Mouse (Mus musculus): ENCODE results near the gene Spop. TPM values are rescaled to one million over a fixed set of nuclear protein-coding genes. Genes with fewer than 3 reads are reported as not detected.
"Not testable (repeated sequence)": the region's sequence is repeated elsewhere in the genome, so short reads cannot be mapped to it uniquely, and the experiment has no call there.

Gene Spop
- total RNA-seq, 2 experiments from 2014 or later = 174 to 181 TPM

DNA sequence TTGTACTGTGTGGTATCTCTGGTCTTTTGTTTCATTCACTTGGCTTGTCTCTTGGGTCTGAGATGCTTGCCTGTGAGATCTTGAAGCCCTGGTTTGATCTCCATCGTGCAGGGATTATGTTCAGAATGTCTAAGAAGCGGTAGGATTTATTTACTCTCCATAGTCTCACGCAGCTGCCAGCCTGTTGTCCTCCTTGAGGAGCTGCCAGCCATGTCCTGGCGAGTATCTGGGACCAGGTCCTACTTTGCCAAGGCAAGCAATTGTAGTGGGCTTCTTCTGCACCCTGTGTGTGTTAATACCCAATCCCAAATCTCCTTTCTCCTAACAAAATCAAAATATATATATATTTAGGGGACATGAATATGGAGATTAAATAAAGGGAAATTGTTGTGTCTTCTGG is 79.1 kb downstream of the Spop start:
- no peak for DNase-seq (ENCODE audit: low spot score in 2 of 2)

DNA sequence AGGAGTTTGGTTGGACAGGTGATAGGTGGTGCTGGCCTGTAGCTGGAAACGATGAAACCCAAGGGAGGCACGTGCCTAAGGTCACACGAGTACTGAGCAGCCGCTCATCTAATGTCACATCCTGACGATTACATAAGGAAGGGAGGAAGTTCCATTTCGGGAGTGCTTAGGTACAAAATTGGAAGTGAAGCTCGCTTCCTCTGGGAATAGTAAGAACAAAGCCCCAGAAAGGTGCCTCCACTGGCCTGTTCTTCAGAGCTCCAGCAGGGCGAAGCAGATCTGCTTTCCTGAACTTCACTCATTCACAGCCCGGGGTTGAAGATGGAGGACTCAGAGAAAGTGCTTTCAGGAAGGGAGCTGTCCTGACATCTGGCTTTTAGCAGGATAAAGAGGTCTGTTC is 80.1 kb downstream of the Spop start:
- no peak for DNase-seq (ENCODE audit: low spot score in 2 of 2)

DNA sequence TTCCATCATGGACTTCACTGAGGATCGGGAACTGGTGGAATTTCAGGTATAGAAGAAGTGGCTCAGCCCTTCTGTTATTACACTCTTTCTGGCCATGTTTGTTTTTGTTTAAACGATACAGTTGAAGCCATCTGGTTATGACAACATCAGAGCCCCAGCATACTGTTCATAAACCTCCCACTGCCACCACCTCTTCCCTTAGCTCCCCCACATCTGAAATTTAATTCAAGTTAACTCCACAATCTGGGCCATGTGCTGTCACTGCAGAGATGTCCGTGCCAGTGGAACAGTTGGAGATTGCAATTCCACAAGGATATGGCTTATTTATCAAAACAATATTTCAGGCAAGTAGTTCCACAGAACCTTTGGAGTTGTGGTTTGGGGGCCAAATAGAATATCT is 80.5 kb downstream of the Spop start:
- peak; percentile 66 to 87 for DNase-seq (ENCODE audit: low spot score in 2 of 2)

DNA sequence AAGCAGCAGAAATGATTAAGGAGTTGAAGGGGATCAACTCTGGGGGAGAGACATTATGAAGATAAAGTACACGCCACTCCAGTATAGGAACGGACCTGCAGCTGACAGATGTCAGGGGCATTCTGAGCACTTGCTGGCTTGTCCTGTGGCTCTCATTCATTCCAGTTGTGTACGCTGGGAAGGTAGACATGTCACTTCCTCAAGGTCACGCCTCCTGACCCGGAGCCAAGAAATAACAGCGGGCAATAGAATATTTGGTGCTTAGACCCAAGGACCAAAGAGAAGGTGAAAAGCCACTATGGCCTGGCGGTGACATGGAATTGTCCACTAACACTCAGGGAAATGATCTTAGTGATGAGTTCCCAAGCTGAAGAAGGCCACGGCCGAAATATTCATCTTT is 82.0 kb downstream of the Spop start:
- DNase-seq (ENCODE audit: low spot score in 2 of 2) = no peak

- no peak for DNase-seq (ENCODE audit: low spot score in 2 of 2)
These were observed 84.0 kb downstream of the Spop start for GRCm38 (mm10) chr11:95497921-95498320.

GRCm38 (mm10) chr11:95500412-95500811 is 86.5 kb downstream of the Spop start:
- DNase-seq (ENCODE audit: low spot score in 2 of 2) = no peak

GRCm38 (mm10) chr11:95500836-95501235 is 87.0 kb downstream of the Spop start:
- DNase-seq (ENCODE audit: low spot score in 2 of 2) = no peak

DNA sequence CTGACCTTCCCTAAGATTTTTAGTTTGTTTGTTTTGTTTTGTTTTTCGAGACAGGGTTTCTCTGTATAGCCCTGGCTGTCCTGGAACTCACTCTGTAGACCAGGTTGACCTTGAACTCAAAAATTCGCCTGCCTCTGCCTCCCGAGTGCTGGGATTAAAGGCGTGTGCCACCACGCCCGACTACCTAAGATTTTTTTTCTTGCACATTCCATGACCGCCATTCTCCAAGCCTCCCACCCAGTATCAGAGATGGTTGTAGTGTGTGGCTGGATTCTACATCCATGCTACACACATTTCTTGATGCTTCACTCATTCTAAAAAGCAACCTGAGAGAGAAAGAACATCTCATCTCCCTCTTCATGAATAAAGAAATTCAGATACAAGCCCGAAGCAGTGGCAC is 87.9 kb downstream of the Spop start:
- DNase-seq (ENCODE audit: low spot score in 2 of 2) = not testable (repeated sequence)

DNA sequence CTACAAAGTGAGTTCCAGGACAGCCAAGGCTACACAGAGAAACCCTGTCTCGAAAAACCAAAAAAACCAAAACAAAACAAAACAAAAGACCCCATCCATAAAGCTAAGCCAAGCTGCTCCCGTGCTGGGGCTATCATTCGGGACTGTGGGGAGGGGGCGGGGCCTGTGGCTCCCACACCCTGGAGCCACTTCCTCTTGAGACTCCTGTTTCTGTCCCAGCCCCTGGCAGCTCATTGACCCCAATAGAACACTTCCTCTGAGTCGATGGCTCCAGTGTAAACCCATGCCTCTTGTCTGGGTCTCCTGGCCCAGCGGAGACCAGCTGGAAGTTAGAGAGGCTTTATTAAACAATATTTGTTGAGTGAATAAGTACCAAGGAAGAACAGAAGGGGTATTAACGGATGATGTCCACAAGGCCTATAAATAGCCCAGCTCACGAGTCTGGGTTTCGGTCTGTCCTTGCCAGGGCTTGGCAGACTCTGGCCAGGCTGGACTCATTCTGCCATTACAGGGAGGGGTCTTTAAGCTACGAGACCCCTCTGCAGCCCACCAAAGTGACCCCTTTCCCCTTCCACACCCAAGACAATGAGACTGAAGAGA is 89.8 kb downstream of the Spop start:
- DNase-seq (ENCODE audit: low spot score in 2 of 2) = no peak

- no peak for DNase-seq (ENCODE audit: low spot score in 2 of 2)
These were observed 90.4 kb downstream of the Spop start for GRCm38 (mm10) chr11:95504271-95504731.

DNA sequence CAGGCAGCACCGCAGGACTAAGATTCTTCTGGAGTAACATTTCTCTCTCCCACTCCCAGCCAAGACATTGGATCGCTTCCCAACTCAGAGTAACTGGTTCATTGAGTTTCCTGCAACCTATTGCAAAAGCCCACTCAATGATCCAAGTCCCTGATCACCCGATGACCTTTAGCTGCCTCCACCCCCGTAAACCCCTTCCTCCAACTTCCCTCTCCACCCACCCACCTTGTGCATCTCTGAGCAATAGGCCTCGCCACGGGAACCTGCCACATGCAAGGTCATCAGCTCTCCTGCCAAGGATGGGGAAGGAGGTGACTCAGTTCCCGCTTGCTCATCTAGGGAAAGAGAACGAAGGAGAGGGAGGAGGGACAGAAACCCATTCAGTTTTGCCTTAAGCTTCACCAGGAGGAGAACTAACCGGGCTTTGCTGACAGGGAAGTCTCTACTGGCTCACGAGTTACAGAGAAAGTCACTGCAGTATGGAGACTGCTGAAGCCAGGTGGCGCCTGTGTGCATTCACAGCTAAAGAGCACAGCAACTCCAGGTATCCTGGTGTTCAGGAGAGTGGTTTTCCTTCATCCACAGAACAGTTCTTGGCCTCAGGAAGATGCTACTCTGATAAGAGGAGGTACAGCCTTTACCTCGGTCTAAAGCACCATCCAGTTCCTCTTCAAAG is 93.3 kb downstream of the Spop start:
- DNase-seq (ENCODE audit: low spot score in 2 of 2) = no peak

GRCm38 (mm10) chr11:95507785-95508184 is 93.9 kb downstream of the Spop start:
- no peak for DNase-seq (ENCODE audit: low spot score in 2 of 2)

GRCm38 (mm10) chr11:95508211-95508926 is 94.5 kb downstream of the Spop start:
- no peak for DNase-seq (ENCODE audit: low spot score in 2 of 2)

DNA sequence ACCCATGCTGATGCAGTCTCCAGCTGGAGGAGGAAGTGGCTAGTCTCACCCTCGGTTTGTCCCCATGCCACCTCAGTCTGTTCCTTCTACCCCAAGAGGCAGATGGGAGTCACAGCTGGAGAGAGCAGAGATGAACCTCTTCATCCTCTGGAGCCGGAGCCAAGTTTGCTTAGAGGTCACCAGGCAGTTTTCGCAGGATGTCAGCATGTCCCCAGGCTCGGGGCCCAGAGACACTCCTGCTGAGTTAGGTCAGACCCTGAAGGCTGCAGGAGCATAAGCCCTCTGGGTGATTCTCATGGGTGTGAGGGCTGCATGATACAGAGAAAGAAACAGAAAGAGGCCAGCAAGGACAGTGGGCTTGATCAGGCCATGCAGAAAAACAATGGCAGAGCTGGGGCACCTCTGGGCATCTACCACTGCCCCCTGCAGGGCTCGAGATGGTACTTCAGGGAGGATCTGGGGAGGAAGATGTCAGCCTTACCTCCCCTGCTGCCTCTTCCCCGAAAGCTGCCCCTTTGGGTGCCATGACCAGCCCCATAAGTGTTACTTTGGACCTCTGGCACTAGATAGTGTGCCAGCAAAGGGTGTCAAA is 95.3 kb downstream of the Spop start:
- no peak for DNase-seq (ENCODE audit: low spot score in 2 of 2)

GRCm38 (mm10) chr11:95510631-95511030 is 96.8 kb downstream of the Spop start:
- no peak for DNase-seq (ENCODE audit: low spot score in 2 of 2)

- DNase-seq (ENCODE audit: low spot score in 2 of 2) = no peak
These were observed 98.0 kb downstream of the Spop start for GRCm38 (mm10) chr11:95511919-95512318.

- no peak for DNase-seq (ENCODE audit: low spot score in 2 of 2)
These were observed 98.5 kb downstream of the Spop start for GRCm38 (mm10) chr11:95512383-95512782.

DNA sequence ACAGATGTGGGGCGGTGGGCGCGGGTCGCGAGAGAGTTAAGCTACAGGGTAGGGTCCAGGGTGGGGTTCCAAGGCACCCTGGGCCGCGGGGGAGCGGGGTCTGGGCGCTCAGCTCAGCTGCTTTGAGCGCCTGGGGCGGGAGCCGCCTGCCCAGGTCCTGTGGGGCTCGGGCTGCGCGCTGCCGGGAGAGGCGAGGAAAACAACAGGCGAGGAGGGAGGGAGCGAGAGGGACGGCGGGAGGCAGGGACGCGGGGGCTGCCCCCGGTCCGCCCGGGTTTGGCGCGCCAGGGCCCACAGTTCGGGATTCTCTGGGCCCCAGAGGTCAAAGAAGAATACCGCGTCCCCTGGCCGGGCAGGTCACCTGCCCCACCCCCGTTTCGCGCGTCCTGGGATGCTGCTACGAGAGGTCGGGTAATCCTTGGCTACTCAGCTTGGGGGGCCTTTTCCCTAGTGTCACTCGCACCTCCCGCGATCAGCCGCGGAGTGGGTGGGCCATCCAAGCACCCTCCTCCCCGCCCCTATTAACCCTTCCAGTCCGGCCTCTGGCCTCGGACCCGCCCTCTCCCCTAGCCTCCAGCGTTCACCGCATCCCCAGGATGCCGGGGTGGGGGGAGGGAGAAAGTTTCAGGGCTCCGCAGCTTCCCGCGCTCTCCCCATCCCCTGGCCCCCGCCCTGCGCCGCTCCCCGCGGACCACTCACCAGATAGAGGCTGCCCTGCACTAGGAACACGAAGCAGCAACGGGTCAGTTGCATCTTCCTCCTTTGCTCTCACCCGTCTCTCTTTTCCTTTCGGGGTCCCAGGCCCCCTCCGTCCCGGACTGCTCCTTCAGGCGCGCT is 99.8 kb downstream of the Spop start:
- no peak for DNase-seq (ENCODE audit: low spot score in 2 of 2)

DNA sequence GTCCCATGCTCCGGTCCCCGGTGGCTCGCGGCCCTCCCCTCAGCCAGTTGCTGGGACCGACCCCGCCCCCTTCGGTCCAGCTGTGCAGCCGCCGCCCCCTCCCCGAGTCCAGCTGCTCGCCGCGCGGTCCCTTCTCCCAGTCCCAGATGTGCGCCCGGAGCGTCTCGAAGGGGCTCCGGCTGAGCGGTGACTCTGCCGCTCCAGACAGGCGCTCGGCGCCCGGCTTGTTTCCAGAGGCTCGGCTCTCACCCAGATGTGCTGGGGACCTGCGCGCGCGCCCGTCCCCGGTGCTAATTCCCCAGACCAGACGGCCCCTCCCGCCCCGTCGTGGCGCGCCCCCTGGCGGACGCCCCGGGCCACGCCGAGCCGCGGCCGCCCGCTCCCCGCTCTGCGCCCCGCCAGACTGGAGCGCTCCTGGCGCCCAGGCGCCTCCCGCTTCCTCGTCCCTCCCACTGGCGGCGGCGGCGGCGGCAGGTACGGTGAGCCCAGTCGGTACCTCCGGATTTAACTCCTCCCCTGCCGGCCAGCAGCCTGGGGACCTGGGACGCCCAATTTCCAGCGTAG is 100.5 kb downstream of the Spop start, which contains the start of gene Nxph3:
Gene Nxph3 (minus strand): TSS at position 273 of the 564 bp plus-strand sequence.
- no peak for DNase-seq (ENCODE audit: low spot score in 2 of 2)

Measured in layer of hippocampus, adult 18-20 months (tissue).